Mouse (Mus musculus): ENCODE data around the gene Ppp6r2. TPM values are rescaled to one million over a fixed set of nuclear protein-coding genes. Genes with fewer than 3 reads are reported as not detected.

The Ppp6r2 gene
- polyA plus RNA-seq, 1 experiment, result 147 TPM

DNA sequence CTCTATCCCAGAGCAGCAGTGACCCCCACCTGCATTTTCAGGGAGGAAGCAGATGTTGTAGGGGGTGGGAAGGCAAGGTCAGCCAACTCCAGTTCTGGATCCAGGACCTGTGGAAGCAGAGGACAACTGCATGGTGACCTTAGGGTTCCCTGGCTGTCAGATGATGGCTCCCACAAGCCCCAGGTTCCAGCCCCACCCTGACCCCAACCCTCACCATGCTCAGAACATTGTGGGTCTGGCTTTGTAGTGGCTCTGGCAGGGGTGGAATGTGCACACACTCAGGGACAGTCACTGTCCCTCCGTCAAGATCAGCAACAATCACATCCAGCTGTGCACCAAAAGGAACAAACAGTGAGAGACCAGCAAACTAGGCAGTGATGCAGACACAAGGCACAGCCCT lies 94.6 kb downstream of the Ppp6r2 start:
- no peak for DNase-seq (ENCODE audit: extremely low spot score in 1 of 2, low spot score in 1 of 2)

DNA sequence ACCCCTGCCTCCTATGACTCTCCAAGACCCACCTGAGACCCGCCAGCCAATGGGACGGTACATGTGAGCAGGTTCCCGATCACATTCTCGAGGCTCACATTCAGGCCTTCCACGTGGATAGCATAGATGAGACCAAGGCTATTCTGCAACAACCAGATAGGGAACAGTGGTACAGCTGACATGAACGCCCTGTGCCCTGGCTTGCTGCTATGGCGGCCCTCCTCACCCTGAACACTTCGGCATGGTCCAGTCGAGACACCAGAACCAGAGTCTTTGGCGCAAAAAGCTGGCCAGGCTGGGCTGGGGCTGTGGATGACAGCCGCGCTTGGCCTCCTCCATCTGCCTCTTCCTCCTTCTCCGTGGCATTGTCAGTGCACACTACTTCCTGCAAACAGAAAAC lies 96.1 kb downstream of the Ppp6r2 start:
- no peak for DNase-seq (ENCODE audit: extremely low spot score in 1 of 2, low spot score in 1 of 2)

DNA sequence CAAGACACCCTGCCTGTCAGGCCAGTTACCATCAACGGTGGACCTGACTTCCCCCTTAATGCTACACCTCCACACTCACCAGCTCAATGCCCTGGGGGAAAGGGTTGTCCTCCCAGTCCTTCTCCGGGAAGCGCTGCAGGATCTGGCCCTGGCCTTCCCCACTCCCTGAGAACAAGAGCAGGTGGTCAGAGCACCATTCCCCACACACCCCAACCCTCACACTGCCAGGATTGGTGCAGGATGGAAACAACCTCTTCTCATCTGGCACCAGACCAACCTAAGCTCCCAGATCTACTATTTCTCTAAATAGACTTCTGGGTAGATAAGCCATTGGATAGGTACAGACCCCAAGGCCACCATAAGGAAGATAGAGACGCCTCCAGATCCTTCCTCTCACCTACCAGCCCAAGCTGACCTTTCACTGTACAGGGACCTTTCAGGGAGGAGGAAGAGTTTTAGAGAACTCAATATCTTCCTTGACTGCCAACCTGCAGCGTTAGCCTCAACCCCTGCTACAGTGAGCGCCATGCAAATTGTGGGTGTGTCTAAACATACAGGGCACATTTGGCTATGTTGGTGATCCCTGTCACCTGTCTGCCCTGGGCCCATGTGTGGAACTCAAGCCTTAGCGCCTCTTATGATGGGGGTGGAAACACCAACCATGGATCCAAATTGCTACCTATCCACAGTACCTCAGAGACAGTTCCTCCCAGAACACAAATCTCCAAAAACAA lies 97.2 kb downstream of the Ppp6r2 start:
- DNase-seq (ENCODE audit: extremely low spot score in 1 of 2, low spot score in 1 of 2), result no peak

DNA sequence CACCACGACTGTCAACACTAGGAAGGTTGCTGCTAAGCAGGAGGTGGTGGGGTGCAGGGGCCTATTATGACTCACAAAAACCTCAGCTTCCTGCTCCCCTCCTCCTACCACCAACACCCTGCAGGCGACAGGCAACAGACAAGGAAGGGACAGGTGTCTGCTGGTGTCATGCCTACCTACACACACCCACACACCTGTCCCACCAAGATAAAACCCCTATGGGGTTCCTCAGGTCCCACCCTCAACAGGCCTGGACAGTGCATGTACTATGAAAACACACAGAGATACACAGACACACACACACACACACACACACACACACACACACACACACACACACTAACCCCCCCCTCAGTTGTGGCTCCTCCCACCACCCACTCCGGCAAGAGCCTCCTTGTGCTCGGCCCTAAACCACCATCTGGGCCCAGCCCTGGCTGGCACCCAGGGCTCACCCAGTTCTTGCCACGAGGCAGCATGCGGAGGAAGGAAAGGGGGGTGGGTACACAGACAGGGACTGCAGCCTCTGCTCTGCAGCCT lies 98.7 kb downstream of the Ppp6r2 start:
- peak in 1 of 2 experiments; percentile 82 for DNase-seq (ENCODE audit: extremely low spot score in 1 of 2, low spot score in 1 of 2)

DNA sequence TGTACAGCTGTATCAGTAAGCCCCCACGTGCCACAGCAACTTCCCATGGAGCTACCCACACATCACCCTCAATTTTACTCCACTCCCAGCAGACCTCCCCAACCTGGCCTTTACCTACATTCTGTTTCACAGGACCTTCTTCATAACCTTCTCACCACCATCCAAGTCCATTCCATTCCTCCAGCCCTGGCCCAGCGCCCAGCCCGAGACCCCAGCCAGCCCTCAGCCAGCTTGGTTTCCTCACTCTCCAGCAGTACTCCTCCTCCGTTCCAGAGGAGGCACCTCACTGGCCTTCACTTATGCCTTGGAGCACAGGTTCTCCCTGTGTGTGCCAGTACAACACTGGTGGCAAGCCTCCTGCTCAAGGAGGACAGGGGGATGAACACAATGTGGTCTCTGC lies 102.0 kb downstream of the Ppp6r2 start:
- DNase-seq (ENCODE audit: extremely low spot score in 1 of 2, low spot score in 1 of 2), result no peak

DNA sequence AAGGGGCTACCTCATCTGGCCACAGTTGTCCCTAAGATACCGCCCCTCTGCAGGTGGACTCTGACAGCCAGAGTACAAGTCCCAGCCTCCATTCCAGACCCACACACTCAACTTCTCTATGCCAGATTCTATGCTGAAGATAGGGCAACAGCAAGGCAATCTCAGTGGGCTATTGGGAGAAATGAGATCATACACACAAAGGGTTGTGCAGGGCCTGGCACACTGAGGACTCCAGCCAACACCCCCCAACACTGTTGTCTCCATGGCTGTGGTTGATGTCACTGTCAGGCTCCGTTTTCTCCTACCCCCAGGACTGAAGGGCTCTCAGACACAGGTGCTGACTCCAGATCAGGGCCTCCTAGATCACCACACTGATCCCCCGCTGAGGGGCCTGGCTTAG lies 102.8 kb downstream of the Ppp6r2 start:
- DNase-seq (ENCODE audit: extremely low spot score in 1 of 2, low spot score in 1 of 2), result no peak

DNA sequence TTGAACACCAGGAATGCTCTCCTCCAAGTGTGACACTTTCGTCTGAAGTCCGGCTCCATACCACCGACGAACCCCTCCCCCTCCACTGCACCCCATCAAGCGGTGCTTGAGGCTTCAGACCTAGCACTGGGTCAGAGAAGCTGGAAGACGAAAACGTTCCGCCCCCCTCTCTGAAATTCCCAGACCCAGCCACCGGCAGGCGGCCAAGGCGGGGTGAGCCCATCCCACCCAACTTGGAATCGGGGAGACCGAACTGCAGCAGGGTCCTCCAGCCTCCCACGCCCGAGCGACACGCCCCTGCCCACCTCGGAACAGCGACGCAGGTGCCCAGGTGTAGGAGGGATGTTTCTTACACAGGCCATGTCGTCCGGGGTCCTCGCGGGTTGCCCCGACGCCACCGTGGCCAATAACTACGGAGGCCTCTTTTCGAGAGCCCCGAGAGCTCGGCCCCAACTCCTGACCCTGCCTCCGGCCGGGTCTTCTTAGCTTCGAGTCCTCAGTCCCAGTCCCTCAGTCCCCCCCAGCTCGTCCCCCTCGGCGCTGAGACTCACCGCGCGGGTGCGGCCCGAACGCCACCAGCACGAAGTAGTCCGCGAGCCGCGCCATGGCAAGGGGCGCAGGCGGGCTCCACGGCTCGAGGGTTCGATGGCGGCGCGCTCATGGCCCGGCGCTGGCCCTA lies 103.3 kb downstream of the Ppp6r2 start:
- no peak for DNase-seq (ENCODE audit: extremely low spot score in 1 of 2, low spot score in 1 of 2)

DNA sequence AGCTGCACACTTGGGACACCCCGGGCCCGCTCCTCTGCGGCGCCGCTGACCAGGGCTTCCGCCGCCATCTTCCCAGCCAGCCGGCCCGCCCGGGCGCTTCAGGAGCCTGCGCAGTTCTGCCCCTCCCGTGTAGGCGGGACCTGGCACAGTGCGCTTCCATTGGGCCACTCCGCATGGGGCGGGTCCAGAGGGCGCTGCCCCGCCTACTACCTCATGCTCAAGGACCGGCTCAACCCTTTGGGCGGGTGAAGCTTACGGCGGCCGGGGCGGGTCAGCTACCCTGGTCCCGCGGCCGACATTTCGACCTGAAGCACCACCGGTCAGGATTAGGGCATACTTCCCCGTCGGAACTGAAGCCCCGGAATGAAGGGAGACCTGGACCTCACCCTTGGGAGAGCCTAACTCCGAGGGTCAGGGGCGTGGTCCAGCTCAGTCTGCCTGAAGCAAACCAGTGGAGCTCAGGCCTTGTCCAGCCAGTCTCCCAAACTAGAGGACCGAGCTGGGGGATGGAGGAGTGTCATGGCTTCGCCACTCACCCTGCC lies 103.9 kb downstream of the Ppp6r2 start, which contains the start of gene Sbf1:
Gene Sbf1 (minus strand): TSS at position 122 of the 542 bp plus-strand sequence.
- DNase-seq (ENCODE audit: extremely low spot score in 1 of 2, low spot score in 1 of 2), result peak; percentile 94 to 98

DNA sequence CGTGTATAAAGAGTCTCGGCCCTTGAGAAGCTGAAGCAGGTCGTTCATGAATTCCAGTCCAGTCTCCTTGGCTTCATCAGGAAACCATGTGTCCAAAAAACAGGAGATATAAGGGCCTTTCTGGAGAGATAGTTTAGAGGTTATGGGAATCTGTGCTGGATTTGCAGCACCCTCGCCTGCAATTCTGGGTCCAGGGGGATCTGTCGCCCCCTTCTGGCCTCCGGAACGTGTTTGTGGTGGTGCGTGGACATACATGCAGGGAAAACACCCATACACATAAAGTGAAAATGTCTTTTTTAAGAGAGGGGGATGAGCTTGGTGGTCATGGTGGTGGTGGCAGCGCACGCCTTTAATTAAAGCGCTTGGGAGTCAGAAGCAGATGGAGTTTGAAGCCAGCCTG lies 104.8 kb downstream of the Ppp6r2 start:
- DNase-seq (ENCODE audit: extremely low spot score in 1 of 2, low spot score in 1 of 2), result no peak

DNA sequence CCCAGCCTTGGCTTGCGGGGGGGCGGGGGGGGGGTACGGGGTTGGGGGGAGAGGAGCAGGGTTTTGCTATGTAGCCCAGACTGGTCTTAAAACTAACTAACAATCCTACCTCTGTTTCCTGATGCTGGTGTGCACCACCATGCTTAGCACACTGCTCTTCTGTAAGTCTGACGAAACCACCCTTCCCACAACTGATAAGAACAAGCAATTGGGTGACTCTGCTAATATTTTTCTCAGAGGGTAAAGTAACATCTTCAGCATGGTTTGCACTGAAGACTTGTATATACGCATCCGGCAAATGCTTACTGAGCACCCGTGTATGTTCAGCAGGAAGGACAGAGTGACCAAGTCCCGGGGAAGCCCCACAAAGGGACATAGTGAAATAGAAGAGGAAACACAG lies 109.9 kb downstream of the Ppp6r2 start:
- DNase-seq (ENCODE audit: extremely low spot score in 1 of 2, low spot score in 1 of 2), result no peak

DNA sequence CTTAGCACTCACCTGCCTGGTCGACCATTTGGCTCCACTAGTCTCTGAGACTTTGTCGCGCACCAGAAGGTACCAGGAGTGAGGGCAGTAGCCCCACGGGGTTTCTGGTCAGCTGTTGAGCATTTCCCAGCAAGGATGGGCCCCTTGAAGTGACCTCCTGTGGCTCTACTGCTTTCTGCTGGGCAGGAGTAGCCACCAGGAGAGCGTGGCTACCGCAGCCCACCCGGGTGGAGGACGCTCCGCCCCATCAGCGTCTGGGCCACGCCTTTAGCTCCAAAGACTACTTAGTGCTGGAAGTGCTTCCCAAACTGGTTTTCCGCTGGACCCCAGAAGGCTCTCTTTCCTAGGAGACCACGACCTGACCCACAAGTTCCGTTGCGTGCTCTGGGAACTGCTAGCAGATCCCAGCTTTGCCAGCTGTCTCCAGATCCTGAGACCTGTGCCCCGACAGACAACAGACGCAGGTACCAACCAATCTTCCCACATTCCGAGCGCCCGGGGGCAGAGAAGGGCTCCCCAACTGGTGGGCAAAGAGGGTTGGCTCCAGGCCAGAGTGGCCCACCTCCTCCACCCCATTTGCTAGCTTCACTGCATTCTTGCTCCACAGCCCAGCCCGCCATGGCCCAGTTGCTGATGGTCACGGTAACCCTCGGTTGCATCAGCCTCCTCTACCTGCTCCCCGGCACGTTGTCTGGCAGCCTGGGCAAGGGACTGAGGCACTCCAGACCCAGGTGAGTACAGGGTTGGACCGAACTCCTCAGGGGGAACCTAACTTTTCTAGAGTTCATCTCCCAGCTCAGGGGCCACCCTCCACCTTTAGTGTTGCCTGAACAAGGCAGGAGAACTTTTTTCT lies 111.5 kb downstream of the Ppp6r2 start, which contains the start of gene Adm2:
Gene Adm2 (plus strand): TSS at position 51 of the 853 bp plus-strand sequence.
- DNase-seq (ENCODE audit: extremely low spot score in 1 of 2, low spot score in 1 of 2), result no peak

DNA sequence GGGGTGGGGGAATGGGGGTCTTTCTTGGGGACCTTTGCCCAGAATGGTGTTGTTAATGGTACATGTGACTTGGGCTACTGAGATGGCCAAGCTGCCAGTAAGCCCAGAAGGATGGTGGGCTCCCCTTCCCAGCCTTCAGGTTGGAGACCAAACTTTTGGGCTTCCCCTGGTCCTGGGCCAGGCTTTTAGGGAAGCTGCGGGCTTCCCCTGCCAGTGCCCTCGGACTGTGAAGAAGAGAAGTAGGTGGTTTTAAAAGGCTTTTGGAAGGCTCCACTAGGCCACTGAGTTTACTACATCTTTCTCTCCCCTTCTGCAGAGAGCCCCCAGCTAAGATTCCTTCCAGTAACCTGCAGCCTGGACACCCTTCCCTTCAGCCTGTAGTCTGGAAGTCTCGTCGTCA lies 112.3 kb downstream of the Ppp6r2 start:
- DNase-seq (ENCODE audit: extremely low spot score in 1 of 2, low spot score in 1 of 2), result no peak

DNA sequence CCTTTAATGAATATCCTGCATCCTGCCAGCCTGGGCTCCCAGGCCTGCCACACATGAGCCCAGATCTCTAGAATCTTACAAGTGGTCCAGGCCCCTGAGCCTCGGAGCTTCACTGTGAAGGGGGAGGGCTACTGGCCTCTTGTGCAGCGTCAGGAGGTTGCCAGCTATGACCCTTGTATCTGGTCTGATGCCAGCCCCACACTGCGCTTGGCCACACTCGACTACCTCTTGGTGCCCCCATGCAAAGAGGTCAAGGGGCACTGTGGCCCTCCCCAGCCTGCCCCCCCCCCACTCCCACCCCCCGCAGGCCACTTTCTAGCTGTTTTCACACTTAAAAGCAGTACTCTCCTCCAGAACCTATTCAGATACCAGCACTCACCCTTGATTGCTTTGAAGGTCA lies 115.1 kb downstream of the Ppp6r2 start:
- DNase-seq (ENCODE audit: extremely low spot score in 1 of 2, low spot score in 1 of 2), result no peak

DNA sequence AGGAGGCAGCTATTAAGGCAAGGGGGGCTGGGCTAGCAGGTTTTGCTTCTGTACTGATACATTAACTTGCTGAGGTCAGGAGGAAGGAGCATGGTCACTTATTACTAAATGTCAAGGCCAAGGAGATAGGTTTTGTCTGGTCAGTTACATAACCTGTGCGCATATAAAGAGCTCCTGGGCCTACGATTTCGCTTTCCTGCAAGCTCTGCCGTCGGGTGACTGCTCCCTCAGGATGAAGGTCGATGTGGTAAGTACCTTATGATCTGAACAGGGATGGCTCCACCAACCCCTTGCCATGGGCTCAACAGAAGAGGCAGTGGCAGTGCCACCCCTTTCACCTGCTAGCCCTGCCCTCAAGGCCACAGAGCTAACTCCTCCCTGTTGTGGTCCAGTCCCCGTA lies 122.9 kb downstream of the Ppp6r2 start, which contains the start of gene Miox:
Gene Miox (plus strand): TSS at position 128 of the 400 bp plus-strand sequence.
- no peak for DNase-seq (ENCODE audit: extremely low spot score in 1 of 2, low spot score in 1 of 2)

DNA sequence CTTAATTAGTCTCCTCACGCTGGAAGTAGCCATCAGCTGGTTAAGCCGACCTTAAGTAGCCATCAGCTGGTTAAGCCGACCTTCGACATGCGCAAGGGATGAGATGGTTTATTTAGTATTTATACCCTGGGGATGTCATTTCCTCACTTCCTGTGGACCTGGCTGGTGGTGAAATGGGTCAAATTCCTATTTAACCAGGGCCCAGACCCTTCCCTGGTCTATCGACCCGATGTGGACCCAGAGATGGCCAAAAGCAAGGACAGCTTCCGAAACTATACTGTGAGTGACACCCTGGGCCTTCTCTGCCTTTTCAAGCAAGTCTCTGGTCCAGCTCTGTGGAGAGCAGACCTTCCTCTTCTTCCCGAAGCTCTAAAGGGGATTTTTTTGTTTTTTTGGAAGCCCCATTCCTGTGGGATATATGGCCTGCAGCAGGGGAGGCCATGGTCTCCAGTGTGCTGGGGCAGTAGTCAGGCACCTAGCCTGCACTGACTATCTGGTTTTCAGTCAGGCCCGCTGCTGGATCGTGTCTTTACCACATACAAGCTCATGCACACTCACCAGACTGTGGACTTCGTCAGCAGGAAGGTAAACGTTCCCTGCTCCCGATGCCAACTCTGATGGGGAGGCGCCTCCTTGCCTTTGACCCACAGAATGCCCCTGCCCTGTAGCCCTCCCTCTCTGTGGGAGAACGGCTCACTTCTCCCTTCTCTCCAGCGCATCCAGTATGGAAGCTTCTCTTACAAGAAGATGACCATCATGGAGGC lies 123.6 kb downstream of the Ppp6r2 start:
- DNase-seq (ENCODE audit: extremely low spot score in 1 of 2, low spot score in 1 of 2), result no peak

DNA sequence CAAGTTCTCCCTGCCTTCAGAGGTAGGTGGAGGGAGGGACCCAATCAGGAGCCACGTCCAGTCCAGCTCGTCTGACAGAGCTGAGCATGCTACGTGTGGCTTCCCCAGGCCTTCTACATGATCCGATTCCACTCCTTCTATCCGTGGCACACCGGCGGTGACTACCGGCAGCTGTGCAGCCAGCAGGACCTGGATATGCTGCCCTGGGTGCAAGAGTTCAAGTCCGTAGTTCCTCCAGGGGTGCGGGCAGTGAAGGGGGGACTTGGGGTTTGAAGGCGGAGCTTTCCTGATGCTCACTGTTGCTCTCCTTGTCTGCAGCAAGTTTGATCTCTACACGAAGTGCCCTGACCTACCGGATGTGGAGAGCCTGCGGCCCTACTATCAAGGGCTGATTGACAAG lies 125.1 kb downstream of the Ppp6r2 start:
- DNase-seq (ENCODE audit: extremely low spot score in 1 of 2, low spot score in 1 of 2), result no peak
